Mouse (Mus musculus) hindbrain, embryonic 13.5 days (tissue): ENCODE measurements around the gene Il17rc. TPM values are rescaled to one million over a fixed set of nuclear protein-coding genes. Genes with fewer than 3 reads are reported as not detected.

Source experiments
- ATAC-seq: fragments of 200-750 bp; cut with Nextera tagmentation; 2 replicates; pipeline ENCODE4 v1.8.0; 2017; ENCODE audit warnings: moderate TSS enrichment; ENCODE audit not compliant: low FRiP score
- H3K27ac ChIP-seq: fragments of 300-500 bp; sonication (generic); 2 replicates; pipeline ENCODE4 v1.5.1; 2015; ENCODE audit warnings: inconsistent platforms, mild to moderate bottlenecking, moderate library complexity
- H3K27me3 ChIP-seq: fragments of 300-500 bp; sonication (generic); 2 replicates; pipeline ENCODE4 v1.6.1; 2015; ENCODE audit warnings: mild to moderate bottlenecking, inconsistent platforms
- H3K36me3 ChIP-seq: fragments of 300-500 bp; sonication (generic); 2 replicates; pipeline ENCODE4 v1.6.1; 2015; ENCODE audit warnings: mild to moderate bottlenecking, inconsistent platforms
- H3K4me1 ChIP-seq: fragments of 300-500 bp; sonication (generic); replicated peaks from 2 replicates; pipeline ENCODE4 v1.6.1; 2015; ENCODE audit warnings: inconsistent platforms
- H3K4me2 ChIP-seq: fragments of 300-500 bp; sonication (generic); 2 replicates; pipeline ENCODE4 v1.6.1; 2015; ENCODE audit warnings: inconsistent platforms, mild to moderate bottlenecking, moderate library complexity
- H3K4me3 ChIP-seq: fragments of 300-500 bp; sonication (generic); 2 replicates; pipeline ENCODE4 v1.5.1; 2015; ENCODE audit warnings: mild to moderate bottlenecking, inconsistent platforms
- H3K9ac ChIP-seq: fragments of 300-500 bp; sonication (generic); 2 replicates; pipeline ENCODE4 v1.6.1; 2015; ENCODE audit warnings: mild to moderate bottlenecking, inconsistent platforms
- H3K9me3 ChIP-seq: fragments of 300-500 bp; sonication (generic); 2 replicates; pipeline ENCODE4 v1.6.1; 2016; ENCODE audit warnings: inconsistent platforms
- WGBS: fragments of 180-500 bp; shearing (Covaris S2); methylation state at CpG from one replicate; pipeline ENCODE4 v1.1.7; 2015; 5-methylcytosine and 5-hydroxymethylcytosine counted together
- polyA plus RNA-seq: library from polyadenylated mRNA; unstranded; fragments of >200 nt; fragmentation: Nextera tagmentation; extraction: Ambion mirVana; gene quantifications from 2 replicates; pipeline ENCODE4 v1.2.1, GENCODE M21; 2015

Il17rc gene
- polyA plus RNA-seq, 1 experiment from 2014 or later = 2.0 TPM

- Histone ChIP-seq H3K27me3 (peaks cover 7% of the 10 kb centered on the region; the same call in 1 of the 2 replicates), H3K4me2 (peak within 1 kb of the TSS; percentile 91), H3K4me1 (peaks cover 50% of the 10 kb centered on the region), H3K9ac (peak within 1 kb of the TSS; percentile 89), H3K9me3 (no peaks in the 10 kb centered on the region), H3K36me3 (peaks cover 6% of the 10 kb centered on the region), H3K4me3 (peak within 1 kb of the TSS; percentile 56), H3K27ac (peak within 1 kb of the TSS; percentile 89)
- peak; percentile 95 for ATAC-seq
- WGBS = under 1% methylated on average over 26 of the region's 26 CpGs
Measured at GRCm38 (mm10) chr6:113483100-113483615, 11.9 kb downstream of the Il17rc start, which contains the start of gene Creld1. TSS of gene Creld1 (plus strand) at chr6:113483297.

GRCm38 (mm10) chr6:113483729-113484128 is 12.5 kb downstream of the Il17rc start:
- peaks cover 12% of the 10 kb centered on the region for H3K36me3 ChIP-seq
- H3K4me1 ChIP-seq = peaks cover 50% of the 10 kb centered on the region
- peak overlapping the region; percentile 56 for H3K4me3 ChIP-seq
- peaks cover 7% of the 10 kb centered on the region; the same call in 1 of the 2 replicates for H3K27me3 ChIP-seq
- H3K9me3 ChIP-seq = no peaks in the 10 kb centered on the region
- WGBS = 15% methylated on average over 10 of the region's 10 CpGs
- peak overlapping the region; percentile 89 for H3K27ac ChIP-seq
- peak overlapping the region; percentile 91 for H3K4me2 ChIP-seq
- peak; percentile 62 for ATAC-seq
- H3K9ac ChIP-seq = peak overlapping the region; percentile 89

GRCm38 (mm10) chr6:113487125-113487576 is 15.9 kb downstream of the Il17rc start:
- Histone ChIP-seq H3K27ac (no peak overlapping the region), H3K9ac (peak overlapping the region; percentile 24; the same call in 1 of the 2 replicates), H3K36me3 (peaks cover 46% of the 10 kb centered on the region), H3K4me2 (no peak overlapping the region), H3K27me3 (no peaks in the 10 kb centered on the region), H3K4me3 (no peak overlapping the region), H3K4me1 (peaks cover 44% of the 10 kb centered on the region), H3K9me3 (no peaks in the 10 kb centered on the region)
- ATAC-seq = no peak
- 68% methylated on average over 7 of the region's 7 CpGs for WGBS

GRCm38 (mm10) chr6:113489410-113489809 is 18.2 kb downstream of the Il17rc start:
- peaks cover 58% of the 10 kb centered on the region for H3K36me3 ChIP-seq
- no peak overlapping the region for H3K9ac ChIP-seq
- no peak overlapping the region for H3K27ac ChIP-seq
- H3K4me3 ChIP-seq = no peak overlapping the region
- 94% methylated on average over 14 of the region's 14 CpGs for WGBS
- no peaks in the 10 kb centered on the region for H3K9me3 ChIP-seq
- no peaks in the 10 kb centered on the region for H3K27me3 ChIP-seq
- no peak for ATAC-seq
- H3K4me2 ChIP-seq = no peak overlapping the region
- H3K4me1 ChIP-seq = peaks cover 31% of the 10 kb centered on the region

- H3K4me2 ChIP-seq = no peak overlapping the region
- WGBS = 82% methylated on average over 24 of the region's 24 CpGs
- ATAC-seq = no peak
- no peaks in the 10 kb centered on the region for H3K9me3 ChIP-seq
- no peak overlapping the region for H3K4me3 ChIP-seq
- H3K4me1 ChIP-seq = peaks cover 23% of the 10 kb centered on the region
- peaks cover 65% of the 10 kb centered on the region for H3K36me3 ChIP-seq
- no peak overlapping the region for H3K9ac ChIP-seq
- H3K27ac ChIP-seq = no peak overlapping the region
- peaks cover 16% of the 10 kb centered on the region for H3K27me3 ChIP-seq
Measured at GRCm38 (mm10) chr6:113492101-113492864, 21.1 kb downstream of the Il17rc start.

GRCm38 (mm10) chr6:113494258-113494788 is 23.1 kb downstream of the Il17rc start:
- WGBS = 2% methylated on average over 52 of the region's 54 CpGs
- H3K4me2 ChIP-seq = peak overlapping the region; percentile 55
- peak overlapping the region; percentile 62 for H3K9ac ChIP-seq
- H3K36me3 ChIP-seq = peaks cover 49% of the 10 kb centered on the region
- H3K27ac ChIP-seq = peak overlapping the region; percentile 30; the same call in 1 of the 2 replicates
- H3K4me1 ChIP-seq = peaks cover 20% of the 10 kb centered on the region
- ATAC-seq = peak; percentile 57
- peaks cover 19% of the 10 kb centered on the region for H3K27me3 ChIP-seq
- no peaks in the 10 kb centered on the region for H3K9me3 ChIP-seq
- H3K4me3 ChIP-seq = peak overlapping the region; percentile 38

- Histone ChIP-seq H3K27me3 (peaks cover 19% of the 10 kb centered on the region), H3K36me3 (peaks cover 41% of the 10 kb centered on the region), H3K4me1 (peaks cover 20% of the 10 kb centered on the region), H3K9ac (peak overlapping the region; percentile 62), H3K4me2 (peak overlapping the region; percentile 55), H3K27ac (no peak overlapping the region), H3K9me3 (no peaks in the 10 kb centered on the region), H3K4me3 (peak overlapping the region; percentile 38; the same call in 1 of the 2 replicates)
- ATAC-seq = peak; percentile 17; the same call in 1 of the 2 replicates
- WGBS = 51% methylated on average over 28 of the region's 28 CpGs
Measured at GRCm38 (mm10) chr6:113495071-113495675, 23.9 kb downstream of the Il17rc start.

- peaks cover 9% of the 10 kb centered on the region; the same call in 1 of the 2 replicates for H3K36me3 ChIP-seq
- ATAC-seq = no peak
- peaks cover 29% of the 10 kb centered on the region for H3K27me3 ChIP-seq
- H3K4me2 ChIP-seq = no peak overlapping the region
- H3K4me3 ChIP-seq = no peak overlapping the region
- no peaks in the 10 kb centered on the region for H3K9me3 ChIP-seq
- no peak overlapping the region for H3K27ac ChIP-seq
- H3K4me1 ChIP-seq = peaks cover 30% of the 10 kb centered on the region
- H3K9ac ChIP-seq = no peak overlapping the region
- 88% methylated on average over 6 of the region's 6 CpGs for WGBS
Measured at GRCm38 (mm10) chr6:113499346-113499745, 28.1 kb downstream of the Il17rc start.

GRCm38 (mm10) chr6:113501388-113502084 is 30.3 kb downstream of the Il17rc start, which contains the start of gene Prrt3:
TSS of gene Prrt3 (minus strand) at chr6:113501931.
- peak within 1 kb of the TSS; percentile 60 for H3K4me3 ChIP-seq
- peaks cover 13% of the 10 kb centered on the region for H3K4me1 ChIP-seq
- peak within 1 kb of the TSS; percentile 79 for H3K9ac ChIP-seq
- WGBS = 4% methylated on average over 32 of the region's 32 CpGs
- peak; percentile 86 for ATAC-seq
- H3K27ac ChIP-seq = peak within 1 kb of the TSS; percentile 66
- no peaks in the 10 kb centered on the region for H3K9me3 ChIP-seq
- peak within 1 kb of the TSS; percentile 64 for H3K4me2 ChIP-seq
- H3K27me3 ChIP-seq = peaks cover 16% of the 10 kb centered on the region
- peaks cover 6% of the 10 kb centered on the region; the same call in 1 of the 2 replicates for H3K36me3 ChIP-seq

- H3K9me3 ChIP-seq = no peaks in the 10 kb centered on the region
Measured at GRCm38 (mm10) chr6:113502801-113503200, 31.6 kb downstream of the Il17rc start.

GRCm38 (mm10) chr6:113505689-113506088 is 34.5 kb downstream of the Il17rc start:
- WGBS = 84% methylated on average over 1 of the region's 1 CpGs

More at GRCm38 (mm10) chr6:113502801-113503200, 31.6 kb downstream of the Il17rc start:
- Histone ChIP-seq H3K4me2 (no peak overlapping the region), H3K9ac (no peak overlapping the region), H3K36me3 (no peaks in the 10 kb centered on the region), H3K4me1 (peaks cover 13% of the 10 kb centered on the region), H3K27ac (no peak overlapping the region), H3K27me3 (peaks cover 10% of the 10 kb centered on the region), H3K4me3 (no peak overlapping the region)
- WGBS = 52% methylated on average over 2 of the region's 2 CpGs
- no peak for ATAC-seq

More at GRCm38 (mm10) chr6:113505689-113506088, 34.5 kb downstream of the Il17rc start:
- Histone ChIP-seq H3K36me3 (no peaks in the 10 kb centered on the region), H3K4me1 (peaks cover 12% of the 10 kb centered on the region), H3K9me3 (no peaks in the 10 kb centered on the region), H3K4me2 (no peak overlapping the region), H3K9ac (no peak overlapping the region), H3K4me3 (no peak overlapping the region), H3K27ac (no peak overlapping the region), H3K27me3 (peaks cover 6% of the 10 kb centered on the region)
- no peak for ATAC-seq
